Mouse (Mus musculus) frontal cortex, postnatal 14 days (tissue): Measurements from ENCODE around the gene Kdf1.
"Not testable (repeated sequence)": the region's sequence is repeated elsewhere in the genome, so short reads cannot be mapped to it uniquely, and the experiment has no call there.

Source experiments
- DNase-seq, 2 experiments: peaks; one replicate each; pipeline ENCODE4 v3.0.0; 2022; ENCODE audit warnings: low spot score in 2 of 2

Kdf1 gene

DNA sequence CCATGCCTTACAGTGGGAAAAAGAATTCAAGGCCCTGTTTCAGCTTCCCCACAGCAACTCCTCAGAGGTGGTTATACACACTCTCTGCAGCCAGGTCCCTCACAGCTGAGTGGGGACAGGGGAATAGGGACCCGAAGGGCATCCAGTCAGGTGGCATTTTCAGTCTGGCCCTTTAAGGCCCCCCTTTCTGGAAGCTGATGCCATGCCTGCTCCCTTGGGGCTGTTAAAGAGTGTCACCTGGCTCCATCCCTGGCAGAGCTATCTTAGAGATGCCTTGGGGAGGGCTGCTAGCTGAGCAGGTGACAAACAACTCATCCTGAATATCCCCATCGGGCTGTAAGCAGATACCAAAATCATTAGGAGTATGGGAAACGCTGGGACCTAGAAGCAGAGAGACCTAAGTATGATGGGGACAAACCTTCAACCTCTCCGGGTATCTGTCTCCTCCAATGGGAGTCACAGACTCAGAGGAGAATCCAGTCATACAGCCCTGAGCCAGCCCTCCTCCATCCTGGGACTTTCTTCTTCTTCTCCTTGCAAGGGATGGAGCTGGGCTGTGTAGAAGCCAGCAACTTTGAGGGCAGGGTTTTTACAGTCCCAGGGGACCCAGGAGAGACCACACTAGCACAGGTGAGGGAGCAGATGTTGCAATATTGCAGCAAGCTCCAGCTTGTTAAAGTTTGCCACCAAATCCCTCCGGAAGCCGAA lies 21.9 kb upstream of the Kdf1 start:
- DNase-seq, result no peak

DNA sequence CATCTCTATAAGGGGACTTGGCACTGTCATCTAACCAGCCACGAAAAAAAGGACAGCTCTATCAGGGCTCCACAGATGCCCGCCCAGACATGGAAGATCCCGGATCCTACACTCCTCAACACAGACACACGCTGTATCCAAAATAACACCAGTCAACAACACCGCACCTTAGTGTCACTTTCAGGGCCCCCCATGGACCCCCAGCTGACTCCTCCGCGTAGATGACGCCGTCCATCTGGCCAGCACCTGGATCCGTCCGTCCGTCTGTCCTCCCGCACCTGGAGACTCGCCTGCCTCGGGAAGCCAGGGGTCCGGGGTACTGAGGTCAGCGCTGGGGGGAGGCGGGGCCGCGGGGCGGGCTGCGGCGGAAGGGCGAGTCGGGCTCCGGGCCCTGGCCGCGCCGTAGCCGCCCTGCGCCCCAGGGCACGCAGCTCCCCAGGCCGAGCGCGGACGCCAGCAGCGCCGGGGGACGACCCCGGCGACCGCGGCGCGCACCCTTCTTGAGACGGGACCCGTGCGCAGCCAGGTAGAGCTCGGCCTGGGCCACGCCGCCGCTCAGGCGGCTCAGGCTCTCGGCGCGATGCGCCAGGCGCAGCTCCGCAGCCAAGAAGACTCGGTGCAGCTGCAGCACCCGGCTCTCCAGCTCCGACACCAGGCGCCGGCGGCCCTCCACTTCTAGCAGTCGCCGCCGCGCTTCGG lies 21.2 kb upstream of the Kdf1 start:
- no peak for DNase-seq

DNA sequence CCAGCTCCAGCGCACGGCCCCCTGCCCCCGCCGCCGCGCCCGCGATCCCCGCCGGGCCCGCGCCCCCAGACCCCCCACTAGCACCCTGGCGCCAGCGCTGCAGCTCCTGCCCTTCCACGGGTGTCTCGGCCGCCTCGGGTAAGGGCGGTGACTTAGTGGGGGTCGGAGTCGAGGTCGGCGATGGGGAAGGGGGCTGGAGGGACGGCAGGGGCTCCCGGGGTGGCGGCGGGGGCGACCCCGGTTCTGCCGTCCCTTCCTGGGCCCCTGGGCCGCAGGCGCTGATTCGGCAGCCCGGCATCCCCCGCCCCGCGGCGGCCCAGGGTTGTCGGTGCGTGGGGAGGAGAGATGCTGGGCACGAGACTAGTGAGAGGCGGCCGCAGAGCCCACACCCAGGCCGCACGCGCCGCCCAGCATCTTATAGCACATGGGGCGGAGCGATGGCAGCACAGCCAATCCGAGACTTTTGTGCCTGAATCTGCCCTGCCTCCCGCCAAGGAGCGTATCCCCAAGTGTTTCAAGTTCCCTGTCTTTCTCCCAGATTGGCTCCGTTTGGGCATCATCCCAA lies 20.5 kb upstream of the Kdf1 start, which contains the start of gene Trnp1:
TSS of gene Trnp1 (minus strand) at position 391 of the 565 bp plus-strand sequence.
- DNase-seq, result peak; percentile 82 to 85

DNA sequence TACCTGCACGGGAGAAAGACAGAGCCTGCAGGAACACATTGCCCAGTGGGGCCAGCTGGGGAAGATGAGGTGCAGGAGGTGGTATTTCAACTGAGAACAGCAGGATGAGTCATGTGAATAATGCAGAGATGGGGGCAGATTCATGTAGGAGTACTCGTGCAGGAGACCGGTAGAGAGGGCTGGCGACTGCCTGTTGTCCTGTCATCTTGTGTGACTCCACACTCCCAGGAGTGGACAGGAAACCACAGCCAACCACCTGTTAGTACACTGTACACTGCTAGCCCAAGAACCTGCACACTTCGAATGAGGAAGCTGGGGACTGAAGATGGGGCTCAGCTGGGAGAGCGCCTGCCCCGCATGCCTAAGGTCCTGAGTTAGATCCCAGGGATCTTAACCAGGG lies 17.2 kb upstream of the Kdf1 start:
- DNase-seq, result no peak

DNA sequence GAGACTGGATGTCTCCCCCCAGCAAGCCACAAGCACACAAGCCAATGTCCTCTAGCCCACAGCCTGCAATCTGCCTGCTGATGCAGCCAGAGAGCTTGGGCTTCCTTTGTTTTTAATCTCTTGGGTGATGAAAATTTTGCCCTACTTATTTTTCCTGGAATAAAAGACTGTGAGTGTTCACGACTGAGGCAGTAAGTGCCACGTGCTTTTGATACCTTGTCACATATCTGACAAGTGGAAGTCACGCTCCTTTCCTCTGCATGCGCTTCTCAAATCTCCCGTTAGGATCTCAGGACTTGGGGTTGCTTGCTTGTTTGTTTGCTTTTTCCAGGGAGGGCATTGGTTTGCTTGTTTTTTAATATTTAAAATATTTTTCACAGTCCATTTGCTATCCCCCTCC lies 14.5 kb upstream of the Kdf1 start:
- DNase-seq, result no peak

DNA sequence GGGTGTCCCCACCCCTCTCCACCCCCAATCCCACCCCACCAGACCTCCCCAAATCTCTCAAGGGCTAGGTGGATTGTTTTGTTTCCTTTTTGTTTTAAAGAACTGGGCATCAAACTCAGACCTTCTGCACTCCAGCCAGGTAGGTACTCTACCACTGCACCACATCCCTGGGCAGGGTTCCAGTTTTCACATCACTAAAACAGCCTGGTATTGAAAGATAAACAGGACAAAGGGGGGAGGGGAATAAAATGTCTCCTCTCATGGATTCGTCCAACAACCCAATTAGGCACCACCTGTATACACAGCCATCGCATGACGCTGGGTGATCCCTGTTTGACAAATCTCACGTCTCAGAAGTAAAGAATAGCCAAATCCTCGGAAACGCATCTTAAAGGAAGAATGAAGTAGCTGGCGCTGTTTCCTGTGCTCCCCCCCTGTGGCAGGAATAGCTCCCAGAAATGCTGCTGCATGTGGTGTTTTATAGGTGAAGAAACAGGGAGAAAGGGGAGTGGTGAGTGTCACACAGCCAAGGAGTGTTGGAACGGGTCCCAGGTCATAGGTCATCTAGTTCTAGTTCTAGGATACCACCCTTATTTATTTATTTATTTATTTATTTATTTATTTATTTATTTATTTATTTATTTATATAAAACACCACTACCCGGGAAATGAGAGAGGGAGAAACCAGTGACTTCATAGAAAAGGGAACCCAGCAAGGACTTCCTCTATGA lies 13.8 kb upstream of the Kdf1 start:
- DNase-seq, result no peak

DNA sequence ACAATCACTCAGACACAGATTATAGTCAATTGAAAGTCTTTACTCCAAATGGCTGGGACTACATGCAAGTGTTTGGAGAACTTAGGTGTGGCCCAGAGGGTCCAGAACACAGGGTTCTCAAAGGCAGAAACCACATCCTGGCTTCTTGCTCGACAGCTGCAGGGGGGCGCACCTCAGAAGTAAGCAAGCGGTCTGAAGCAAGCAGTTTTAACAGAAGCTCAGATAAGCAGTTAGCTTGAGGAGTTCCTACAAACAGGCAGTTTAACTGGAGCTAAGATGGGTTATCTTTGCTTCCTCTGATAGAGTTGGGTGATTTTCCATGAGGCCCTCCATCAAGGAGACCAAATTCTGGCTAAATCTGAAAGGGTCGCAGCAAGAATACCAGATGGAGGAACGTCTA lies 12.2 kb upstream of the Kdf1 start:
- no peak for DNase-seq

DNA sequence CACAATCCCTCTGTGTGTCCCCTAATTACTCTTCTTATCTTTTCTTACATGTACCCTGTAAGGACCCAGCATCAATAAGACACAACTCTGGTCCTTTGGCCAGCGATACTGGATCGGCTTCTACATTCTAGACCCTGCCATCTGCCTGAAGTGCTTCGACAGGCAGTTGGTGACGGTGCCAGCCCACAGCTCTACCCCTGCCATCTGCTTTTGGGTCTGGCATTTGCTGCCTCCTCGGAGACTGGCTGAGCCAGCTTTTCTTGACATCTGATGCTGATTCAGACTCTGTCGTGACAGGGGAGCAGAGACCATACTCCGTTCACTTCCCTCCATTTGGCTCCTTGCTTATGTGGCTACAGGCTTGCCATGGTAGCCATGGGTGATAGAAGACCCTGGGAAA lies 9.8 kb upstream of the Kdf1 start:
- no peak for DNase-seq

DNA sequence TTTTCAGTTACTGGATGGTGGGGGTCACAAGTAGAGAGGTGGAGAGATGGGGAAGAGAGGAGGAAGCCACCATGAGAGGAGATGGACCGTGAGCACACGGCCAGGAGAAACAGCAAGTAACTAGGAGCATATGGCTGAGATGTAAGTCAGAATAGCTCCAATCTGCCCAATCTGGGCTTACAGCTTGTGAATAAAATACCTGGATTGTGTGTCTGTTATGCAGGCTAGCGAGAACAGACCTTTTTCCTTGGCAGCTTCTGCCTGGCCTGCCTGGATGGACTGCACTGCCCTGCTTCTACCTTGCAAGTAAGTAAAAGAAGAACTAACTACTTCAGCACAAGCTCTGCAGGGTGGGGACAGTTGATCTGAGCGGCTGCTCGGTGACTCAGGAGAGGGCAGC lies 7.7 kb upstream of the Kdf1 start:
- DNase-seq, result no peak

DNA sequence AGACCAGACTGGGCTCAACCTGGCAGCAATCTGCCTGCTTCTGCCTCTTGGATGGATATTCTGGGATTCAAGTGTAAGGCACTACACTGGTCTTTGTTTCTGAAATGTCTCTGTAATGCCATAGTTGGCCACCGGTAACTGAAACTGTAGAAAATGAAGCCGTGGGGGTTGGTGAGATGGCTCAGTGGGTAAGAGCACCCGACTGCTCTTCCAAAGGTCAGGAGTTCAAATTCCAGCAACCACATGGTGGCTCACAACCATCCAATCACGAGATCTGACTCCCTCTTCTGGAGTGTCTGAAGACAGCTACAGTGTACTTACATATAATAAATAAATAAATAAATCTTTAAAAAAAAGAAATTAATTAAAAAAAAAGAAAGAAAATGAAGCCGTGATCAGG lies 6.3 kb upstream of the Kdf1 start:
- DNase-seq, result not testable (repeated sequence)

DNA sequence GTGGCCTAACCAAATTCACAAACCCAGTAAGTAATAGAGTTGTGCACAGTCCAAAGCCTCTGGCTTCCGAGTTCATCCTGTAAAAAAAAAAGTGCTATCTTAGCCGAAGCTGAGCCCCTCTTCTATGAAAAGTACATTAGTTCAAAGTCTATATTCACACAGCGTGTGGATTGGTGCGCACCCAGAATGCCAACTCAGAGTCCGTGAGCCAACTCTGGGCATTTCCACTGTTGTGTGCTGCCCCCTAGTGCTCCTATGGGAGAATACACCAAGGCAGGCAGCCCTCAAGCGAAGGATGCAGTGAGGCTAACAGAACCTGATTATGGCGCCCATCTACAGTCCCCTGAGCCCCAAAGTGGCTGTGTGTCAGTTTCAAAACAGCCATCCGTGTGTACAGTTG lies 5.8 kb upstream of the Kdf1 start:
- DNase-seq, result peak; percentile 49 to 77

DNA sequence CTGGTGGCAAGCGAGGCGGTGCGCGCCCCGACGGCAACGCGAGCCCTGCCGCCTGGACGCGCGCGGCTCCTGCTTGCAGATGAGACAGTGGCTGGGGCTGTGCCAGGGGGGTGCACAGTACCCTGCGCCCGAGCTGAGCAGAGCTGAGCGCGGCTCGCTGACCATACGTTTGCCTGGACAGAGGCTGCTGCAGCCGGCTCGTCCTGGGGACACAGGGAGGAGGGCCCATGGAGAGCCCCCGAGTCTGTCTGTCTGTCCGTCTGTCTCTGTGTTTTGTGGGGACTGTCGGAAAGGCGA lies 554 bp downstream of the Kdf1 start:
- no peak for DNase-seq

DNA sequence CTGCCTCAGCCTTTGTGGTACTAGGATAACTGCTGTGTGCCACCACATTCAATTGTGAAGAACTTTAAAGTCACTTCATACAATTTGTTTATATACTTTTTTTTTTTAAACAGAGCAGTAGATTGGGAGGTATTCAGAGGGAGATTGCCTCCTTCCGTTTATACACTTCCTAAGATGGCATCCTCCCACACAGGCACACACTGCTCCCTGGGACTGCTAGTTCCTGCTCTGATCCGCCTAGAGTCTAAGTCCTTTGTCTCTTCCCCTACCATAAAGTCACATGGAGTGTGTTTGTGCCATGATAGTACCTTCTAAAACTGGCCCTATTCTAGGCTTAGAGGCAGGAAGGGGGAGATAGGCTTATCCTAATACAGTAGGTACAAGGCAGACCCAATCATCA lies 2.7 kb downstream of the Kdf1 start:
- DNase-seq, result no peak

DNA sequence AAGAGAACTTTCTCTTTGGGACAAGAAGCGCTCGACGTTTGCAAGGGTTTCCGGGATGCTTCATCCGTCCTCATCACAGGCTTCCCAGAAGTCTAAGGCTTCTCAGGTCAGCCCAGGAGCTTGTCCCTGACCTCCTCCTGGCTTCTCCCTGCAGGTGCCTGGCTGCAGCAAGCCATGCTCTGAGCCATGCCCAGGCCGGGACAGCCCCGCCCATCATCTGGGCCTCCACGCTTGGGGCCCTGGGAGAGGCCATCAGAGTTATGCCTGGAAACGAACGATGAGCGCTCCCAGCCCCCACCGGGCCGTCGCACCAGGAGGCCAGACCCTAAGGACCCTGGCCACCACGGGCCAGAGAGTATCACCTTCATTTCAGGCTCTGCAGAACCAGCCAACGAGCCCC lies 9.0 kb downstream of the Kdf1 start:
- no peak for DNase-seq

DNA sequence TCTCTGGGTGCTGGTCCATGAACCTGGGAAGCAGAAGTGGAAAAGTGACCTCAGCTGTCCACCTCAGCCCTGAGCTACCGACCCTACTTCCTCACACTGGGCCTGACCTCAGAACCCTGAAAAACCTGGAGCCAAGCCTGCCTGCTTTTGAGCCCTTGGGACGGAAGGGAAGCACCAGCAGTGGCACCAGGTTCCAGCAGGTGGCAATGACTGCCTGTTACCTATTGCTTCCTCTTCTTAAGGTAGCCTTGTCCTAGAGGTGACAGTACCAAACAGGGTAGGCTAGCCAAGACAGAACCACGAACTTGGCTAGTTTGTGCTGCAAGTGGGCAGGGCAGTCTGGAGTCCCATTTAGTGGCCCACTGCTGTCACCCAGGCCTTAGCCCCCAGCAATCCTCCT lies 14.0 kb downstream of the Kdf1 start:
- no peak for DNase-seq

DNA sequence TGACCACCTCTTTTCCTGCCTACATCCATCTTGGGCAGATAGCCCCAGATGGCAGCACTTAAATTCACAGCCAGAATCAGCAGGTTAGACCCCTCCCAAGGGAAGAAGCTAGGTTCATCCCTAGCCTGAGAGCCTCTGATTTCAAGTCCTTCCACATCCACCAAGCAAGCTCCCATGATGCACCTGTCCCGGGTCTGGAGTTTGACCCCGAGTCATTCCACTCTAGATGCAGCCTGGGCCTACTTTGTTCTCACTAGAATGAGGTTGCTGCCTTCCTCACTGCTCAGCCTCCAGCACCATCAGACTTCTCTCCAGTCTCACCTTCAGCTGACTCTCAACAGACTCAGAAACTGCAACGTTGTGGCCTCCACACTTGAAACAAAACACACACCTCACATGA lies 17.3 kb downstream of the Kdf1 start:
- DNase-seq, result no peak

DNA sequence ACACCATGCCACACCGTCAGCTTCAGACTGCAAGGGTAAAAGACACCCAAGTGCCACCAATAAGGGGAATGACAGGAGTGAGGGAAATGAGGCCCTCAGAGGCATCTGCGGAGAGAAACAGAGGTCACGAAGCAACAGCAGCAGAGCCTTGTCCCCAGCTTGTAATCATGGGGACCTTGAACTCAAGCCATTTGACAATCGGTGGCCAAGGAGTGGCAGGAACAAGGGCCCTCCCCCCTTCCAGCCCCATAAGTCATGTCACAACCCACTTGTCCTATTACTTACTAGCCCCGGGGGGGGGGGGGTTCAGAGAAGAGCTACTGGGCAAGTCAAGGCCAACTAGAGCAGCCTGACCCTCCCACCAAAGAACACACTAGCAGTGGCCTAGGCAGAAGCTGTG lies 17.9 kb downstream of the Kdf1 start:
- DNase-seq, result no peak

DNA sequence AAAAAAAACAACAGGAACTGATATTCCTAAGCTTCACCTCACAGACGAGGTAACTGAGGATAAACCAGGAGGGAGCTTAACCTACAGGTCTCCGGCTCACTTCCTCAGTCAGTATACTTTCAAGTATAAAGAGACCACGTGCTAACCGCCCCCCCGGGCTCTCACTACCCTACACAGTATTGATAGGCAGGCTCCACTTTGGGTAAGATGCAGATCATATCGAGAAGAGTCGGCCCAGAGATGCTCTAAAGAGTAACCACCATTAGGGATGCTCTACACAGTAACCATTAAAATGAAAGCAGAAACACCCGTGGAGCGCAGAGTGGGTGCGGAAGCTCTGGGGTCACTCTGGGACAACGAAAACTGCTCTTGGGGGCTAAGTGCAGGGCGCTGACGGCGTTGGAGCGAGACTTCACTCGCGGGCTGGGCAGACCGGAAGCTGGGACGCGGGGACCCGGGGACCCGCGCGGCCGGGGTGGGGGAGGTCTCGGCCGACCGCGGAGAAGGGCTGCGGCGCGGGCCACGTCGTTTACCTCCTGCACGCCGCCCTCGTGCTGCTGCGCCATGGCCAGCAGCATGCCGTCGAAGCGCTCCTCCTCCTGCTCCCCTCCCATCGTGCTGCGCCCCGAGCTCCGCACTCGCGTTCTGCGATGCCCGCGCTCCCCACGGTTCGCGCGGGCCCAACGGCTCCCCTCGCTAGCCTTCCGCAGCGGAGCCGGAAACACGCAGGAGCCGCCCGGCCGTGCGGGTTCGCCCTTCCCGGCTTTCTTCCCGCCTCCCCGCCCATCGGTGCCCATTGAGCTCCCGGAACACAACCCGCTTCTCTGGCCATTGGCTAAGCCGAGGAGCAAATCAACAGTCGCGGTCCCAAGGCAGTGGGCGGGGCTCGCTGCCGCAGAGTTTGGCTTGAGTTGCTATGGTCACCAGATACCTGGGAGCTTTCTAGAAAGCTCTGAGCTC lies 26.8 kb downstream of the Kdf1 start, which contains the start of gene Nudc:
TSS of gene Nudc (minus strand) at position 725 of the 960 bp plus-strand sequence.
- DNase-seq, result peak; percentile 92 to 95

DNA sequence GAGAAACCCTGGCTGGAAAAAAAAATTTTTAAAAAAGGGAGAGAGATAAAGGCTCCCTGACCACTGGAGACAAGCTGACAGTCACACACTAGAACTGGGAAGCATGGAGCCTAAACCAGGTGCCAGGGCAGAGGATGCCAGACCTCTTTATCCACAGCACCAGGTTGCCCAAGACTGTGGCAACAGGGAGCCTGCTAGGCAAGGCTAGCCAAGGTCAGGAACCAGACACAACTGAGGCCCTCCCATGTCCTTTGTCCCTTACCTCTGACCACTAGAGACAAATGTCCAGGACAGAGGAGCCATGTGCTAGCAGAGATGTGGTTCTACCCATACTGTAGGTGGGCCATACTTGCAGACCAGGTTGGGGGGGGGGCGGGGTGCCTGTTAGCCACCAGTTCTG lies 33.3 kb downstream of the Kdf1 start:
- no peak for DNase-seq

DNA sequence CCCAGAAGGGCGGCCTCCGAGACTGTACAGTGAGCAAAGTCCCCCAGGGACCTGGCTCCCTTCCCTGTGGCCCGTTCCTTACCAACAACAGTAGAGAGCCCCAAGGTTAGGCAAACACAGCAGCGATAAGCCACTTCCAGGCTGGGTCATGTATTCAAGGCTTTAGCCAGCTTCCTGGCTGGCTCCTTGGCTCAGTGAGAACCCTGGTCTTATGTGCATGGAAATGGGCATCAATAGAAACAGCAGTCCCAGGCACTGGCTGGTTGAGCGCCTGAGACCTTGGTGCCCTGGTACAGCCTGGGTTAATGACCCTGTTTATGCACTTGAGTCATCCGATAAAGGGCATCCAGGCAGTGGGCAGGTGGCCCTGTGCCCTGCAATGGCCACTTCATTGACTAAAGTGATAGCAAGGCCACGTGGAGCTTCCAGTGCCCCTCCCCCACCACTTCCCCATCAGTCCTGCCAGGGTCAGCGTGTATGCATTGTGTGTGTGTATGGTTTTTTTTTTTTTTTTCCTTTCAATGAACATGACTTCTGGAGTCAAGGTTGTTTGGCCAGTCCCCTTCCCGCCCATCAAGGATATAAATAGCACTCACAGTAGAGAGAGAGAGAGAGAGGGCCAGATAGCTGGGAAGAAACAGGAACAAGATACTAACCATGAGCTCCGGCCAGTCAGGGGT lies 34.1 kb downstream of the Kdf1 start, which contains the start of gene Nr0b2:
TSS of gene Nr0b2 (plus strand) at position 609 of the 680 bp plus-strand sequence.
- DNase-seq, result no peak
